Mouse (Mus musculus) liver, adult 2 months (tissue): ENCODE measurements around the gene Itpkb.

Experiments used
- CTCF ChIP-seq: fragments of 200-500 bp; IDR thresholded peaks from 2 replicates; pipeline ENCODE4 v1.5.1; 2011; ENCODE audit warnings: low read depth, low read length, control low read depth
- POLR2A ChIP-seq: fragments of 200-500 bp; IDR thresholded peaks from 2 replicates; pipeline ENCODE4 v1.6.1; 2011; ENCODE audit warnings: low read length, control low read depth; ENCODE audit not compliant: insufficient read depth; ENCODE audit errors: extremely low read depth

DNA sequence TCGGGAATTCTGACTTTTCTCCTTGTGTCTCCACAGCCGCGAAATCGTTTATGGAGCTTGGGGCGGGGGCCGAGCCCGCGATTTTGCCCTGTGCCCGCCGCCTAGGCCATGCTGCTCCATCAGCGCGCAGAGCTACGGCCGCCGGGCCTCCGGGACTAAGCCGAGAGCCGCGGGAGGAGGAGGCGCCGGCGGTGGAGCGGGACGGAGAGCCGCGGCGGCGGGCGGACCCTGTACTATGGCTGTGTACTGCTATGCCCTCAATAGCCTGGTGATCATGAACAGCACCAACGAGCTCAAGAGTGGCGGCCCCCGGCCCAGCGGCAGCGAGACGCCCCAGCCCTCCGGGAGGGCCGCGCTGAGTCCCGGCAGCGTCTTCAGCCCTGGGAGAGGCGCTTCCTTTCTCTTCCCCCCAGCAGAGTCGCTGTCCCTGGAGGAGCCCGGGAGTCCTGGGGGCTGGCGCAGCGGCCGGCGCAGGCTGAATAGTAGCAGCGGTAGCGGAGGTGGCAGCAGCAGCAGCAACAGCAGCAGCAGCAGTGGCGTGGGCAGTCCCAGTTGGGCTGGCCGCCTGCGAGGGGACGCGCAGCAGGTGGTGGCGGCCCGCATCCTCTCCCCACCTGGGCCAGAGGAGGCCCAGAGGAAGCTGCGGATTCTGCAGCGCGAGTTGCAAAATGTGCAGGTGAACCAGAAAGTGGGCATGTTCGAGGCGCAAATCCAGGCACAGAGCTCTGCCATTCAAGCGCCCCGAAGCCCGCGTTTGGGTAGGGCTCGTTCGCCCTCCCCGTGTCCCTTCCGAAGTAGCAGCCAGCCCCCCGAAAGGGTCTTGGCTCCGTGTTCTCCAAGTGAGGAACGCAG lies 2.0 kb downstream of the Itpkb start:
- TF ChIP-seq CTCF: no peak
- TF ChIP-seq POLR2A: no peak
